Mouse (Mus musculus) limb, embryonic 13.5 days (tissue): ENCODE data around the gene Rnf145. TPM values are rescaled to one million over a fixed set of nuclear protein-coding genes. Genes with fewer than 3 reads are reported as not detected.
A peak's percentile ranks its signal among the peaks of the same experiment; 100 is the strongest.
"Not testable (repeated sequence)": the region's sequence is repeated elsewhere in the genome, so short reads cannot be mapped to it uniquely, and the experiment has no call there.

Source experiments
- ATAC-seq: fragments of 200-750 bp; cut with Nextera tagmentation; 2 replicates; pipeline ENCODE4 v1.8.0; 2017; ENCODE audit warnings: low read depth, moderate number of reproducible peaks, moderate TSS enrichment; ENCODE audit not compliant: low FRiP score
- H3K27ac ChIP-seq: fragments of 300-500 bp; sonication (generic); 2 replicates; pipeline ENCODE4 v1.5.1; 2015; ENCODE audit warnings: inconsistent platforms, mild to moderate bottlenecking, moderate library complexity
- H3K27me3 ChIP-seq: fragments of 300-500 bp; sonication (generic); 2 replicates; pipeline ENCODE4 v1.6.1; 2015; ENCODE audit warnings: mild to moderate bottlenecking, inconsistent platforms
- H3K36me3 ChIP-seq: fragments of 300-500 bp; sonication (generic); 2 replicates; pipeline ENCODE4 v1.6.1; 2015; ENCODE audit warnings: inconsistent platforms, mild to moderate bottlenecking, moderate library complexity
- H3K4me1 ChIP-seq: fragments of 300-500 bp; sonication (generic); 2 replicates; pipeline ENCODE4 v1.6.1; 2015; ENCODE audit warnings: inconsistent platforms
- H3K4me2 ChIP-seq: fragments of 300-500 bp; sonication (generic); replicated peaks from 2 replicates; pipeline ENCODE4 v1.6.1; 2015; ENCODE audit warnings: inconsistent platforms, mild to moderate bottlenecking, moderate library complexity
- H3K4me3 ChIP-seq: fragments of 300-500 bp; sonication (generic); 2 replicates; pipeline ENCODE4 v1.5.1; 2015; ENCODE audit warnings: moderate library complexity, mild to moderate bottlenecking, inconsistent platforms
- H3K9ac ChIP-seq: fragments of 300-500 bp; sonication (generic); 2 replicates; pipeline ENCODE4 v1.6.1; 2015; ENCODE audit warnings: mild to moderate bottlenecking, inconsistent platforms
- H3K9me3 ChIP-seq: fragments of 300-500 bp; sonication (generic); 2 replicates; pipeline ENCODE4 v1.6.1; 2016; ENCODE audit warnings: inconsistent platforms
- WGBS: fragments of 180-500 bp; shearing (Covaris S2); methylation state at CpG from one replicate; pipeline ENCODE4 v1.1.7; 2015; 5-methylcytosine and 5-hydroxymethylcytosine counted together
- polyA plus RNA-seq: library from polyadenylated mRNA; unstranded; fragments of >200 nt; fragmentation: Nextera tagmentation; extraction: Ambion mirVana; gene quantifications from 2 replicates; pipeline ENCODE4 v1.2.1, GENCODE M21; 2015

Gene Rnf145
- polyA plus RNA-seq, 1 experiment from 2014 or later: 78.6 TPM

DNA sequence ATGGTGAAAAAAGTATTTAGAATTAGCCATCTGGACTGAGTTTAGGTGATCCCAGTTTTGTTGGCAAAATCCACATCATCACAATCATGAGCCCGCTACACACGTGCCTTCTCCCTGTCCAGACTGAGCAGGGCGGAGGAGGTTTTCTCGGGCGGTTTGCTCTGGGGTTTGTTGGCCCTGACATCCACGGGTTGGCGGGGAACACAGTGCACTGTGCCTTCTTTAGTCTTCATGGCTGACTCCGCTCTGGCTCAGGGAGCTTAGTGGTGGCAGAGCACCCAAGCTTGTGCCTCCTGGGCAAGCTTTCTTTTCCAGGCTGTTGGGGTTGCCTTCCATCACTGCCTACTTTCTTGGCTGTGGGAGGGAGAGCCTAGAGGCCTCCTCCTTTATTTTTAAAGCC is 41.6 kb downstream of the Rnf145 start:
- Histone ChIP-seq H3K27ac (no peak overlapping the region), H3K4me2 (no peak overlapping the region), H3K27me3 (no peaks in the 10 kb centered on the region), H3K4me3 (no peak overlapping the region), H3K4me1 (0 out of 2 replicates have a peak, but pooled peaks cover 2% of the 10 kb centered on the region), H3K9me3 (no peaks in the 10 kb centered on the region), H3K36me3 (peaks cover 90% of the 10 kb centered on the region), H3K9ac (no peak overlapping the region)
- no peak for ATAC-seq
- 91% methylated on average over 8 of the region's 8 CpGs for WGBS

GRCm38 (mm10) chr11:44561476-44562015 is 42.8 kb downstream of the Rnf145 start:
- H3K9me3 ChIP-seq: no peaks in the 10 kb centered on the region
- no peaks in the 10 kb centered on the region for H3K27me3 ChIP-seq
- no peak overlapping the region for H3K9ac ChIP-seq
- H3K36me3 ChIP-seq: peaks cover 93% of the 10 kb centered on the region
- H3K4me2 ChIP-seq: no peak overlapping the region
- H3K27ac ChIP-seq: no peak overlapping the region
- H3K4me1 ChIP-seq: 0 out of 2 replicates have a peak, but pooled peaks cover 2% of the 10 kb centered on the region
- ATAC-seq: no peak
- no peak overlapping the region for H3K4me3 ChIP-seq
- WGBS: 85% methylated on average over 21 of the region's 21 CpGs

DNA sequence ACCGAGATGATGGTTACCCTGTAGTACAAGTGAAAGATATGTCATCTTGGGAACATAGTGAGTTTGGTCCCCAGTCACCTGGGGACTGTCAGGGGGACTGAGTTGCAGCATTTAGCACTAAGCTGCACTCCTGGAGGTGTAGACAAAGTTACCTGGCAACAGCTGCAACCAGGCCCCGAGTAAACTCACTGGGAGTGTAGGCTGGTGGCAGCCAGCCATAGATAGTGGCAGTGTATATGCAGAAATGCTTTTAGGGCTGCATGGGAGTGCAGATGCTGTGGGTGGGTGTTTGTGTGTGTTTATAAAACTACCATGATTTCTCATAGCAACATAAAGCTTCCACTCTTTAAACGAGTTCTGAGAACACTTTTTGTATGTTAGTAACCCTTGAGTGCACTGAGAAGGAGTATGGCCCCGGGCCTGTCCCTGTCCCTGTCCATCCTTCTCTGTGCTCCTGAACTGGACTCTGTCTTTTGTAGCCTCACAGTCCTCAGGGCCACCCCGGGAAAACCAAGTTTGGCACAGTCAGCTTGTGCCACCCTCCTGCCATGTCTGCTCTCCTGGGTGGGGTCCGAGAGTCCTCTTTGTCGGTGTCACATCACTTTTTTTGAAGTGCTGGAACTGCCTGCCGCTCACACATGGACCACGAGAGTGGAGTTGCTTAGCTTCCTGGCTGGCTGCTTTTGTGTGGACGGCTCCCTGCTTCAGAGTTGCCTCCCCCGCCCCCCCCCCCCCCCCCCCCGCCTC is 43.8 kb downstream of the Rnf145 start:
- Histone ChIP-seq H3K9me3 (no peaks in the 10 kb centered on the region), H3K27ac (0 out of 2 replicates have a peak overlapping the region, but pooled peaks have one; percentile 12), H3K27me3 (no peaks in the 10 kb centered on the region)

GRCm38 (mm10) chr11:44564245-44564864 is 45.6 kb downstream of the Rnf145 start:
- Histone ChIP-seq H3K9ac (no peak overlapping the region), H3K9me3 (peaks cover 2% of the 10 kb centered on the region; the same call in 1 of the 2 replicates), H3K27ac (no peak overlapping the region), H3K27me3 (no peaks in the 10 kb centered on the region), H3K4me2 (no peak overlapping the region), H3K36me3 (peaks cover 82% of the 10 kb centered on the region), H3K4me3 (no peak overlapping the region), H3K4me1 (0 out of 2 replicates have a peak, but pooled peaks cover 2% of the 10 kb centered on the region)
- 90% methylated on average over 12 of the region's 12 CpGs for WGBS
- no peak for ATAC-seq

More for the DNA sequence above, 43.8 kb downstream of the Rnf145 start:
- Histone ChIP-seq H3K4me1 (0 out of 2 replicates have a peak, but pooled peaks cover 2% of the 10 kb centered on the region), H3K9ac (no peak overlapping the region), H3K36me3 (peaks cover 94% of the 10 kb centered on the region), H3K4me3 (no peak overlapping the region), H3K4me2 (no peak overlapping the region)
- 82% methylated on average over 11 of the region's 12 CpGs for WGBS
- no peak for ATAC-seq

- Histone ChIP-seq H3K4me3 (no peak overlapping the region), H3K4me1 (0 out of 2 replicates have a peak, but pooled peaks cover 2% of the 10 kb centered on the region), H3K27ac (no peak overlapping the region), H3K9ac (no peak overlapping the region), H3K36me3 (peaks cover 82% of the 10 kb centered on the region), H3K4me2 (no peak overlapping the region), H3K9me3 (peaks cover 8% of the 10 kb centered on the region; the same call in 1 of the 2 replicates), H3K27me3 (no peaks in the 10 kb centered on the region)
- ATAC-seq: no peak
Observed at GRCm38 (mm10) chr11:44564940-44565339, 46.2 kb downstream of the Rnf145 start.

DNA sequence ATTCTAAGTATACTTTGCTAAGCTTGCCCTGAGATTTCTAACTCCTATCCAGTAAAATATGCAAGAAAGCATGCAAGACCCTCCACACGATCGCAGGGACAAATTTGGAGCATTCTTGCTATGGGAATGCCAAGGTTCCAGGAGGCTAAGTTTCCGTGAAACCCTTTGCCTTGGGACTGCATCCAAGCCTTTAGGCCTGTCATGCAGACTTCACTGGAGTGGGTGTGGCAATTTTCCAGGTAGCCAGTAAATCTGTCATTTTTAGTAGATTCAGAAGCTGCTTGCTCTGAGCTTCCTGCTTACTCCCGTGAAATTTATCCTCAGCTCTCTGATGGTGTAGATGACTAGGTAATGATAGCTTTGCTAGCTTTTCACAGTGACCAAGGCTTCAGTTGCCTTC is 51.6 kb downstream of the Rnf145 start:
- not testable (repeated sequence) for H3K4me1 ChIP-seq, H3K9me3 ChIP-seq, H3K9ac ChIP-seq, ATAC-seq, H3K4me3 ChIP-seq, H3K4me2 ChIP-seq, H3K27ac ChIP-seq, H3K27me3 ChIP-seq
- H3K36me3 ChIP-seq: peaks cover 34% of the 10 kb centered on the region
- WGBS: 88% methylated on average over 4 of the region's 4 CpGs

GRCm38 (mm10) chr11:44572781-44573180 is 54.0 kb downstream of the Rnf145 start:
- 93% methylated on average over 5 of the region's 5 CpGs for WGBS
- no peak for ATAC-seq
- H3K4me1 ChIP-seq: no peaks in the 10 kb centered on the region; the same call in 1 of the 2 replicates

DNA sequence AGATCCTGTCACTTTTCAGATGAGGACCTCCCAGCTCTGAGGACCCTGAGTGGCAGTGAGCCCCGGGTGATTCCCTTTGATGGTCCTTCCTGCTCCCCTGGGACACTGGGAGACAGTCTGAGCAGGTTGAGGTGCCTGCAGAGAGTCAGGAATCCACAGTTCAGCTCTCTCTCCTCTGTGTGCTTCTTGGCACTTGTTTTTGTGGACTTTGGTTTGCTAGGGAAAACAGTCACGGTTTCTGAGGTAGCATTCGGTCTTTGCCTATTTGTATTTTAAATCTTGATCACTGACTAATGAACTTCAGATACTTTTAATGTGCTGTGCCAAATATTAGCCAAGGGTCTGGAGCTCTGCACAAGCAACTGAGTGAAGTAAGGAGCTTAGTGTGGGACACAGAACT is 54.6 kb downstream of the Rnf145 start:
- 66% methylated on average over 3 of the region's 3 CpGs for WGBS

More at GRCm38 (mm10) chr11:44572781-44573180, 54.0 kb downstream of the Rnf145 start:
- Histone ChIP-seq H3K9ac (no peak overlapping the region), H3K4me3 (no peak overlapping the region), H3K36me3 (peaks cover 9% of the 10 kb centered on the region), H3K27ac (no peak overlapping the region), H3K27me3 (no peaks in the 10 kb centered on the region), H3K4me2 (no peak overlapping the region), H3K9me3 (peaks cover 8% of the 10 kb centered on the region; the same call in 1 of the 2 replicates)

GRCm38 (mm10) chr11:44574391-44574790 is 55.6 kb downstream of the Rnf145 start:
- ATAC-seq: no peak
- WGBS: 89% methylated on average over 8 of the region's 8 CpGs

More for the DNA sequence above, 54.6 kb downstream of the Rnf145 start:
- ATAC-seq: no peak
- Histone ChIP-seq H3K36me3 (peaks cover 8% of the 10 kb centered on the region), H3K4me2 (no peak overlapping the region), H3K9me3 (peaks cover 8% of the 10 kb centered on the region; the same call in 1 of the 2 replicates), H3K4me1 (peaks cover 4% of the 10 kb centered on the region; the same call in 1 of the 2 replicates), H3K27ac (no peak overlapping the region), H3K27me3 (no peaks in the 10 kb centered on the region), H3K9ac (no peak overlapping the region), H3K4me3 (no peak overlapping the region)

GRCm38 (mm10) chr11:44574820-44575219 is 56.1 kb downstream of the Rnf145 start:
- ATAC-seq: no peak
- no peak overlapping the region for H3K9ac ChIP-seq
- WGBS: 96% methylated on average over 5 of the region's 5 CpGs

More at GRCm38 (mm10) chr11:44574391-44574790, 55.6 kb downstream of the Rnf145 start:
- Histone ChIP-seq H3K9me3 (peaks cover 6% of the 10 kb centered on the region; the same call in 1 of the 2 replicates), H3K4me3 (no peak overlapping the region), H3K27me3 (no peaks in the 10 kb centered on the region), H3K27ac (no peak overlapping the region), H3K4me1 (peaks cover 4% of the 10 kb centered on the region; the same call in 1 of the 2 replicates), H3K4me2 (no peak overlapping the region), H3K9ac (no peak overlapping the region), H3K36me3 (peaks cover 6% of the 10 kb centered on the region)

DNA sequence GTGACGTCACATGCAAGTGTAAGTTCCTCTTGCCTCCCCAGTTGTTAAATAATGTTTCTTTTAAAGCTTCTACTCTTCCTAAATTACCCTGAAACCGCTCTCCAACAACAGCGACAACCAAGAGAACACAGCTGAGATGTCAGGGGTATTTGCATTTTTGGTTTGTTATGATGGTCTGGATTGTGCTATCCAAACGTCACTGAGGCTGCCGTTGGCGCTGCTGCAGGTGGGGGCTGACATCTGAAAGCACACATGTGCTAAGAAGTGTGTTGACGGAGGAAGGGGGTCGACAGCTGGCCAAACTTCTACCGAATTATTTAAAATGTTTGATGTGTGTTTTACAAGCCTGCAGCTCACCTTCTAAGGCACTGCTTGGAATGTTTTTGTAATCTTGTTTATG is 59.1 kb downstream of the Rnf145 start:
- no peaks in the 10 kb centered on the region for H3K9me3 ChIP-seq
- WGBS: 51% methylated on average over 9 of the region's 9 CpGs
- H3K4me2 ChIP-seq: no peak overlapping the region
- H3K9ac ChIP-seq: no peak overlapping the region
- peaks cover 4% of the 10 kb centered on the region; the same call in 1 of the 2 replicates for H3K4me1 ChIP-seq
- no peak overlapping the region for H3K27ac ChIP-seq
- no peak overlapping the region for H3K4me3 ChIP-seq
- ATAC-seq: no peak
- H3K36me3 ChIP-seq: no peaks in the 10 kb centered on the region
- no peaks in the 10 kb centered on the region for H3K27me3 ChIP-seq

More at GRCm38 (mm10) chr11:44574820-44575219, 56.1 kb downstream of the Rnf145 start:
- Histone ChIP-seq H3K36me3 (peaks cover 2% of the 10 kb centered on the region; the same call in 1 of the 2 replicates), H3K27me3 (no peaks in the 10 kb centered on the region), H3K4me3 (no peak overlapping the region), H3K4me2 (no peak overlapping the region), H3K27ac (no peak overlapping the region), H3K9me3 (peaks cover 2% of the 10 kb centered on the region; the same call in 1 of the 2 replicates), H3K4me1 (peaks cover 4% of the 10 kb centered on the region; the same call in 1 of the 2 replicates)

DNA sequence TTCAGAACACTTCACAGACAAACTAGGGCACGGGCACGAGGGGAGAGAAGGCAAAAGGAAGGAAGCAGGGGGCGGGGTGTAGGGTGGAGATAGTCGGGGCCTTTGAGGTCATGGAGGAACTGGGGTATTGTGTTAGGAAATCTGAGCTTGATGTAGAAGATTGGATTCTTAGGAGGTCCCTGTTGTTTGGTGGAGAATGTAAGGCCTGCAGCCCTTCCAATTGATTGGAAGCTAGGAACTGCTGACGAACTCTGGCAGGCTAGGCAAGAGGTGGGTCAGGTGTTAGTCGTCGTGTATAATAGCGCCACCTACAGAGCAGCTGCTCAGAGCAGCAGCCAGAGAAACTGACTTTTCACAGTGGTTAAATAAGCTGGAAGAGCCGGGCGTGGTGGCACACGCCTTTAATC is 62.5 kb downstream of the Rnf145 start:
- Histone ChIP-seq H3K27me3 (no peaks in the 10 kb centered on the region), H3K36me3 (no peaks in the 10 kb centered on the region), H3K9ac (no peak overlapping the region), H3K9me3 (no peaks in the 10 kb centered on the region), H3K4me2 (no peak overlapping the region), H3K27ac (no peak overlapping the region), H3K4me3 (no peak overlapping the region), H3K4me1 (peaks cover 4% of the 10 kb centered on the region; the same call in 1 of the 2 replicates)
- ATAC-seq: no peak
- WGBS: 37% methylated on average over 11 of the region's 11 CpGs
